Mouse (Mus musculus): ENCODE measurements around the gene Fbxl19.

DNA sequence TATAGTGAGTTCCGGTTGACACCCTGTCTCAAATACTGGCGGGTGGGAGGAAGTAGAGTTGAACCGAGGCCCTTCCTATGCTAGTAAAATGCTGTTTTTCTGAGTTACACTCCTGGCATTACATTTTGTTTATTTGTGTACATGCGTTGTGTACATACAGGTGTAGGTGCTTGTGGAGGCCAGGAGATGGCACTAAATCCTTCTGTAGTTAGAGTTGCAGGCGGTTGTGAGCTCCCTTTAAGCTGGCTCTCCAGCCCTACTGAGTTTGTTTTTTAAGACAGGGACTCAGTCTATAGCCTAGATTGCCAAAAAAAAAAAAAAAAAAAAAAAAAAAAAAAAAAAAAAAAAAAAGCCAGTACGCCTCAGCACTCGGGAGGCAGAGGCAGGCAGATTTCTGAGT lies 16.4 kb upstream of the Fbxl19 start:
- TF ChIP-seq CTCF (IDR thresholded peaks at IDR 0.05; ENCODE audit: low read depth, low read length) (no peak), POLR2A (IDR thresholded peaks at IDR 0.05; ENCODE audit: extremely low read depth, insufficient read depth, low read length) (no peak)
